Mouse (Mus musculus): ENCODE data around the gene Mcub. TPM values are rescaled to one million over a fixed set of nuclear protein-coding genes. Genes with fewer than 3 reads are reported as not detected.

Gene Mcub
- total RNA-seq (2021): 10.0 and 10.6 TPM in 2 replicates
- long read RNA-seq, transcript Mcub-201 (8 exons, 1,318 nt): major isoform, 11 of 12 reads
- long read RNA-seq, partial matches to known transcripts: 0 of 12 reads
- long read RNA-seq, other reads (novel, unspliced or antisense): 1 of 12 reads

GRCm38 (mm10) chr3:129969432-129970395 lies at the start of gene Mcub:
Mcub (minus strand) TSS chr3:129970206.
- peak; percentile 56 for DNase-seq

- no peak for DNase-seq
Measured at GRCm38 (mm10) chr3:130012943-130013342, 42.9 kb upstream of the Mcub start.

GRCm38 (mm10) chr3:130011236-130011635 lies 41.2 kb upstream of the Mcub start:
- no peak for DNase-seq

- DNase-seq: no peak
Measured at GRCm38 (mm10) chr3:130006141-130006540, 36.1 kb upstream of the Mcub start.

GRCm38 (mm10) chr3:130000926-130001325 lies 30.9 kb upstream of the Mcub start:
- no peak for DNase-seq

- DNase-seq: no peak
Measured at GRCm38 (mm10) chr3:129998526-129998925, 28.5 kb upstream of the Mcub start.

GRCm38 (mm10) chr3:129998001-129998400 lies 28.0 kb upstream of the Mcub start:
- no peak for DNase-seq

GRCm38 (mm10) chr3:129997324-129997723 lies 27.3 kb upstream of the Mcub start:
- no peak for DNase-seq

- no peak for DNase-seq
Measured at GRCm38 (mm10) chr3:129987297-129987696, 17.3 kb upstream of the Mcub start.

GRCm38 (mm10) chr3:129985335-129985734 lies 15.3 kb upstream of the Mcub start:
- no peak for DNase-seq

GRCm38 (mm10) chr3:129984797-129985196 lies 14.8 kb upstream of the Mcub start:
- no peak for DNase-seq

- DNase-seq: no peak
Measured at GRCm38 (mm10) chr3:129982271-129982670, 12.3 kb upstream of the Mcub start.

GRCm38 (mm10) chr3:129981756-129982155 lies 11.8 kb upstream of the Mcub start:
- no peak for DNase-seq

GRCm38 (mm10) chr3:129979510-129979909 lies 9.5 kb upstream of the Mcub start:
- DNase-seq: no peak

GRCm38 (mm10) chr3:129978716-129979115 lies 8.7 kb upstream of the Mcub start:
- no peak for DNase-seq

- no peak for DNase-seq
Measured at GRCm38 (mm10) chr3:129976317-129976716, 6.3 kb upstream of the Mcub start.

GRCm38 (mm10) chr3:129970529-129971515 lies 816 bp upstream of the Mcub start:
- DNase-seq: peak; percentile 16

- no peak for DNase-seq
Measured at GRCm38 (mm10) chr3:129969031-129969430, 975 bp downstream of the Mcub start.

GRCm38 (mm10) chr3:129967874-129968273 lies 2.1 kb downstream of the Mcub start:
- no peak for DNase-seq

- DNase-seq: no peak
Measured at GRCm38 (mm10) chr3:129964681-129965080, 5.3 kb downstream of the Mcub start.

- no peak for DNase-seq
Measured at GRCm38 (mm10) chr3:129962533-129962932, 7.5 kb downstream of the Mcub start.

GRCm38 (mm10) chr3:129953296-129953695 lies 16.7 kb downstream of the Mcub start:
- no peak for DNase-seq
